Mouse (Mus musculus) monocyte, adult 5-6 weeks (primary cell): ENCODE measurements around the gene Fau. TPM values are rescaled to one million over a fixed set of nuclear protein-coding genes. Genes with fewer than 3 reads are reported as not detected.
"Not testable (repeated sequence)": the region's sequence is repeated elsewhere in the genome, so short reads cannot be mapped to it uniquely, and the experiment has no call there.

ENCODE experiments used
- ATAC-seq: fragments of 153-309, 156-312 bp; replicated peaks from 2 replicates; pipeline ENCODE4 v1.8.0; 2017; ENCODE audit warnings: mild to moderate bottlenecking; ENCODE audit not compliant: low TSS enrichment, insufficient number of reproducible peaks, severe bottlenecking, poor library complexity, low FRiP score
- total RNA-seq: library from RNA; stranded (forward); fragments of 200-1000, 200-491, 200-594 nt; gene quantifications from 3 replicates; pipeline ENCODE4 v1.2.3, GENCODE M21; 2017

The Fau gene
- total RNA-seq, 1 experiment from 2014 or later, result 3,035 TPM

- ATAC-seq, result no peak
Observed at GRCm38 (mm10) chr19:6042293-6042692, 15.4 kb upstream of the Fau start.

DNA sequence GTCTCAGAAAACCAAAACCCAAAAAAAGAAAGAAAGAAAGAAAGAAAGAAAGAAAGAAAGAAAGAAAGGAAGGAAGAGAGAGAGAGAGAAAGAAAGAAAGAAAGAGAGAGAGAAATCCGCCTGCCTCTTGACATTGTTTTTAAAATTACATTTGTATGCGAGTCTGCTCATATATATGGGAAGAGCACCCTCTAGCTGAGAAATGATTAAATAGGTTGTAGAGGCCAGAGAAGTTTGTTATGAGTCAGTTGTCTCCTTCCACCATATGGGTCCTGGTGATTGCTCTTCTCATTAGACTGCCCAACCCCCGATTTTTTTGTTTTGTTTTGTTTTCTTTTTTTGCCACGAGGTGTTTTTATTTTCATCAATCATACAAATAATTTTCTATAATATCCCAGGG lies 13.5 kb upstream of the Fau start:
- ATAC-seq, result not testable (repeated sequence)

- peak; percentile 0; the same call in 1 of the 2 replicates for ATAC-seq
Observed at GRCm38 (mm10) chr19:6045366-6046293, 12.0 kb upstream of the Fau start.

DNA sequence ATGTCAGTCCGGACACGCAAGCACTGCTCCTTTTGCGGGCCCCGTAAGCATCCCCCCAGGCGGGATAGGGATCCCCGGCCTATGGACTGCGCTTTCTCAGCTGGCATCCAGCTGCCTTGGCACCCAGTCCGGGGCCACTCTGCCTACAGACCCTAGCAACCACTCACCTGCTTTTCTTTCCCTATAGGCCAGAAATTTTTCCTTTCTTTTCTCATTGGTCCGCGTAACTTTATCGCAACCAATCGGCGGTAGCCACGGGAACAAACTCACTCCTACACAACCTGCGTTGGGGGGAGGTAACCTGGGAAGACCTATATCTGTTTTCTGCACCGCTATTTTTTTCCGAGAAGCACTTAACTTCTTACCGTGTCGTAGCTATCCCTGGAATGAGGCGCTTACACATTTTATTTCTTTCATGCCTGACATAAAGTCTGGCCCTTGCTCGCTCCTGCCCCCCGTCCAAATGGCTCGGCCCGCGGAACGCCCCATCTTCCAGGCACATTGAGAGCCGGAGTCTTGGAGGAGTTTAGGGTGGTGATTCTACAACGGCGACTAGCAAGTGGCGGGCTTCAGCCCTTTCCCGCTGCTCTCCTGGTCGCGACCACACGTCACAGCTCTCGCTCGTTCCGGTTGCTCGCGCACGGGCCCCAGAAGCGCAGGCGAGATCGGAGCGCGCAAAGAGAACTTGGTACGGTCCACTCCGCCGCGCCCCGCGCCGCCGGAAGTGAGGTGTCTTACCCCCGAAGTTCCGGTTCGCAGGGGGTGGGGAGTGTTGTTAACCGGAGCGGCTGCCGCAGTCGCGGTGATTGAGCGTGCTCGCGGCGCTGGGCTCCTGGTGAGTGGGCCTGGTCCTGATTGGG lies 11.1 kb upstream of the Fau start, which contains the start of gene Syvn1:
Gene Syvn1, plus strand, starts transcription at position 283 of the 860 bp plus-strand sequence.
- peak; percentile 73 for ATAC-seq

DNA sequence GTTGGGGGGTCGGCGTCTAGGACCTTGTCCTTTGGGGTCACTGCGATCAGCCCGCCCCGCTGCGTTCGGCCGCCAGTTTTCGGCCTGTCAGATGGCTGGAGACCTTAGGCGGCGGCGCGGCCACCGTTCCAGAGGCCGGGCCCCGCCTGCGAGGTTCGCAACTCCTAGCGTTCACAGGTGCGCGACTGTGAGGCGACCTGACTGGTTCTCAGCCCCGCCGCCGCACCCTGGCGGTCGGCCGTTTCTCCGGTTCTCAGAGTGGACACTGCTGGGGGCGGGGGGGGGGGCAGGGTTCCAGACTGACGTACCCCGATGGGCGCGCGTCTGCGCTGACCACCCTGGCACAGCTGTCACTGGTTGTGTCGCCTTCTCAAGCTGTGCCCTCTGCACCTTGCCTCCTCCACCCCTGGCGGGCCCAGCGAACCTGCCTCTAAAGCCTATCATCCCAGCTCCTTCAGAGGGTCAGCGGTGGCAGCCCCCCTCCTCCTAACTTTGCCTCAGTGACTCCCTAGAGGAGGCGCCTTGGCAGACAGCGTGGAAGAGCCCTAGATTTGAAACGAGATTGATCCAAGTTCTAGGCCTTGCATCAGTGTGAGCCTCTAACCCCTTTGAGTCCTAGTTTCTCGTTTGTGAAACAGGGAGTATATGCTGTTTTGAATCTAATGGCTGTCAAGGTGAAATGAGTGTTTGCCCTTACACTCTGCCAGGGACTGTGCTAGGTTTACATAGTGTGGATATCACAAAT lies 10.3 kb upstream of the Fau start:
- no peak for ATAC-seq

- ATAC-seq, result no peak
Observed at GRCm38 (mm10) chr19:6047899-6048166, 9.8 kb upstream of the Fau start.

DNA sequence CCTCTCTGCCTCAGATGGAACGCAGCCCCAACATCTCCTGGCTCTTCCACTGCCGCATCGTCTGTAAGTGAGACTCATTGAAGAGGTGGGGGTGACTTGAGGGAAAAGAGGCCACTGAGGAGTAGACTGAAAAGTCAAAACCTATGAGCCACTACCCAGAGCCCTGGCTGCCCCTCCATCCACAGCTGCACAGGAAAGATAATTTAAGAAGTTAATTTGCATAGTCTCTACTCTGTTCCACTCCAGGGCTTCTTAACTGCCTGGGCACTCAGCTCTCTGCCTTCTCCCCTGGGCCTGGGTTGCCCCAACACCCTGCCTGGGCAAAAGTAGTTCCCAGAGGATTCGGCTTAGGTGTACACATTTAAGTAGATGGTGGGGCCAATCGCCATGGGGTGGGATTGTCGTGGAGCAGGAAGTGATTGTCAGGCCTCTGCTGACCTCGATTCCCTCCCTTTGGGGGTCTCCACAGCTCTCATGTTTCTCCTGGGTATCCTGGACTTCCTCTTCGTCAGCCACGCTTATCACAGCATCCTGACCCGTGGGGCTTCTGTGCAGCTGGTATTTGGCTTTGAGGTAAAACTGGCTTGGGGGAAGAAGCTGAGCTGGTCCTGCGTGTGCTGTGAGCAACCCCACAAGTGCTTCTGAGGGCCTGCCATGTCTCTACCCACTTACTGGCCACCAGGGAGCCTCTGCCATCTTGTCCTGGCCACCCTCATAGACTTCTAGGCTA lies 8.8 kb upstream of the Fau start:
- ATAC-seq, result no peak

DNA sequence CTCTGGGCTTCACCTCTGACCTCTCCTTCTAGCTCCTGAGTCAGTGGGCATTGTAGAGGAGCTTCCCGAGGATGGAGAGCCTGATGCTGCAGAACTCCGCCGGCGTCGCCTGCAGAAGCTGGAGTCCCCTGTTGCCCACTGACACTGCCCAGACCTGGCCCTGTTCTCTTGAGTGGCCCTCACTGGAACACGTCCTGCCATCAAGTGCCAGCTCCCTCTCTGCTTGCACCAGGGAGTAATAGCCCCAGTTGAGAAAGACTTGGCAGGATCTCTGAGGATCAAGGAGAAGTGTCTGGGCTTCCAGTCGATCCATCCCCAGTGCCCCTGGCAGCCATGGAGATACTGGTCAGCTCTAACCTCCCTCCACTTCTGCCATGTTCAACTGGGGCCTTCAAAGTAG lies 5.1 kb upstream of the Fau start:
- ATAC-seq, result no peak

DNA sequence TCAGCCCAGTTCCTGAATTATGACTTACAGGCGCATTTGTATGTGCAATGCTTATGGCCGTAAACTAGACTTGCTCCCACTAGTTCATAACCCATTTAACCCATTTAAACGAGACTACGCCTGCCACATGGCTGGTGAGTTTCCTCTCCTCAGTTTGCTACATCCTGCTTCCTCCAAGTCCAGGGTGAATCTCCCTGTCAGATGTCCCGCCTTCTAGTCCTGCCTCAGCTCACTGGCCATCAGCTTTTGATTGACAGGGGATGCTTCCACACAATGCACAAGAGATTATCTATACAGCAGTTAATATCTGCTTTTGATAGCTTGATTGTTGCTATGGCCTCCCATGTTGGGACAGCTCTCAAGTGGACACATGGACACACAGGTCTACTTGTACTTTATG lies 3.3 kb upstream of the Fau start:
- no peak for ATAC-seq

DNA sequence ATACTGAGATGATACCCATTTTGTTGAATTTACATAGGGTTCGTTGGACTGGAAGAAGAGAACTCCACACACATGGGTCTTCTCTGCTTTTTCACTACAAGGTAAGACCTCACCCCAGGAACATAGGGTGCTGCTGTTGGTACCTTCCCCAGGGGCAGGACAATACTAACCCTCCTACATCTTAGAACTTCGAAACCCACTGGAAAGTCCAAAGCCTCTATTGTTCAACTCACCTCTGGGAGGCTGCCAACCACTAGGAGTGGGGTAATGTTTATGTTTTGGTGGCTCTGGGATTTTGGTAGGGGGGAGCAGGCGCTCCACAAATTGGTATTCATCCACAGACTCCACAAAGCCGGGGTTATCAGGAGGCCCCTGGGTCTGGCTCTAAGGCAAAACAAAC lies 948 bp upstream of the Fau start:
- ATAC-seq, result no peak

DNA sequence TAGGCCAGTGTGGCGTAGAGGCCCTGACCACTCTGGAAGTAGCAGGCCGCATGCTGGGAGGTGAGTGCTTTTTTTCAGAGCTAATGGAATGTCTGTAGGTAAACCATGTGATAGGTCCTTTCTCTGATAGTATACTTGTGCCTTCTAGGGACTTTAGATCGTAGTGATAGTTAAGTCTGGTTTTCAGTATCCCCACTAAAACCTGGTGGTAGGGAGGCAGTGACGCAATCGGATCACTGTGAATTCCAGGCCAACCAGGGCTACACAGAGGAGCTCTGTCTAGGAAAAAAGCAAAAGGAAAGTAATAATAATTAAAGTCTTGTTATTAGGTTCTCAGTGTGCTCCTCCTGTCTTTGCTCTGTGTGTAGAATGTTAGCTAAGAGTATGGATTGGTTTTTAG lies 869 bp downstream of the Fau start:
- ATAC-seq, result no peak

DNA sequence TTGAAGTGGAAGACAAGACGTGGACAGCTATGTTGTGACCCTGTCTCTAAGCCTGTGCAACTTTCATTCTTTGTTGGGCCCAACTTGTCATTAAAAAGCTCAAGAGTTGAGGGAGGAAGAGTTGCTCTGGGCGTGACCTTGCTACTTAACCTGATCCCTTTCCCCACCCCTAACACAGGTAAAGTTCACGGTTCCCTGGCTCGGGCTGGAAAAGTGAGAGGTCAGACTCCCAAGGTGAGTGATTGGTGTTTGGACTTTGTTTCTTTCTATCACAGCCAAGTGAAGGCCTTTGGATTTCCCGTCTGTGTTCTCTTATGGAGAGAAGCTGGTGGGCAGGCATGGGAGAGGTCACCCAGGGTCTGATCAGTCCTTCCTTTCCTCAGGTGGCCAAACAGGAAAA lies 1.3 kb downstream of the Fau start:
- no peak for ATAC-seq

- peak; percentile 78 for ATAC-seq
Observed at GRCm38 (mm10) chr19:6061021-6061533, 3.4 kb downstream of the Fau start, which contains the start of gene Znhit2. Gene Znhit2, plus strand, starts transcription at chr19:6061192.

GRCm38 (mm10) chr19:6061641-6062302 lies 4.1 kb downstream of the Fau start:
- 0 out of 2 replicates have a peak, but pooled peaks have one; percentile 29 for ATAC-seq

DNA sequence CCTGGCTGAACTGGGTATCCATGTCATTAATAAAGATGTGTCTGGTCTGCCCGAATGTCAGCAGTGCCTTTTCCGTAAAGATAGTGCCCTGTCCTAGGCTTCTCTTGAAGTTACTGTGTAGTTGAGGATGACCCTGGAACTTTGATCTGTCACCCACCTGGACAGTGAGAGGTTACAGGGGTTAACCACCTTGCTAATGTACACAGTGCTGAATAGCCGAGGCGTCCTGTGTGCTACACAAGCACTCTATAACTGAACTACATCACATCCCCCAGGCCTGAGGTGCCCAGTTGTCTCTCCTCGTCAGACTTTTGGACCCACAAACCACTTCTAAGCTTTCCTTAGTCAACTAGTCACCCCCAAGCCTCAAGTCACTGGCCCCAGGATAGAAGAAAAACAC lies 4.8 kb downstream of the Fau start:
- ATAC-seq, result no peak

DNA sequence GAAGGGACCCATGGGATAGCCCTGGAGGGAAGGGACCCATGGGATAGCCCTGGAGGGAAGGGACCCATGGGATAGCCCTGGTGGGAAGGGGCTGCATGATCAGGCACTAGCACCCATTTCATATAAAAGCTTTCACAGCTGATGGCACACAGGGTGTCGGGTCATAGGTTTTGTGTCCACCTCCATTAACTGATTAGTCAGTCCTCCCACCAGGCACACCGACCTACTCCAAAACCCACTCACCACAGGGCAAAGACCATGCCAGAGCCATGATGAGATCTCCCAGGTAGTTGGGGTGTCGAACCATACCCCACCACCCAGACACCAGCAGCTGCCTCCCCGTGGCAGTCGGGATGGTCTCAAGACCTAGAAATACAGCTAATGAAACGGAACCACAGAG lies 5.4 kb downstream of the Fau start:
- ATAC-seq, result no peak

DNA sequence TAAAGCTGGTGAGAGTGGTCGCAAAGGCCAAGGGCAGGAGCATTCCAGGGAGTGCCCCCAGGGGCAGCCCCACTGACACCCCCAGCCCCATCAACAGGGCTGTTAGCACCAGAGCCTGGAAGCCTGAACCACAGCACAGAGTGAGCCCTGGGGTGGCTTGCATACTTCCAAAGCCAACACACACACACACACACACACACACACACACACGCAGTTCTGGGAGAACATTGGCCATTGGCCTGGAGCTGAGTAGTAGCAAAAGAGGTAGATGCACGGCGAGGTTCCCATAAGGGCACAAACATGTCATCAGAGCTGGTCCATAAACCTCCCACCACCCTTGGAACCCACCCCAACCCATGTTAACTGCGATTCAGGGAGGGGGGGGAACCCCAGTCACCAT lies 8.9 kb downstream of the Fau start:
- no peak for ATAC-seq
